Mouse (Mus musculus): Measurements from ENCODE around the gene Gstp1.
"Not testable (repeated sequence)": the region's sequence is repeated elsewhere in the genome, so short reads cannot be mapped to it uniquely, and the experiment has no call there.

The Gstp1 gene

DNA sequence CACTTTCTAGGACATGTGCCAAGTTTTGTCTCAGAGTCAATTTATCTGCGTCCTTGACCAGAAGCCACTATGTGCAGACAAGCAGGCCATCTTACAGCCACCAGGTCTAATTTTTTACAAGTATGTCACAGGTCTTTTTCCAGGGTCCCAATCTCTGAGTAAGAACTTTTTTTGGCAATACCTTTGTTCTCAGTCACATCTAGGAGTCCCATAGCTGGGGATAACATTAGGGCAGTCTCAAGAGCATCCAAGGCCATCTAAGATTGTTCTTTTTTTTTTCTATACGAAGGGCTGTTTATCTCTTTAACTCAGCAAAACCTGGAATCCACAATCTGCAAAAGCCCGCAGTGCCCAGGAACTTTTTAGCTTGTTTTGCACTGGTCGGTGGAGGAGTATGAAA, 25.6 kb upstream of the Gstp1 start:
- in situ Hi-C loops (cut with MboI; ENCODE audit: unreplicated experiment in 2 of 2), result not testable (repeated sequence)

DNA sequence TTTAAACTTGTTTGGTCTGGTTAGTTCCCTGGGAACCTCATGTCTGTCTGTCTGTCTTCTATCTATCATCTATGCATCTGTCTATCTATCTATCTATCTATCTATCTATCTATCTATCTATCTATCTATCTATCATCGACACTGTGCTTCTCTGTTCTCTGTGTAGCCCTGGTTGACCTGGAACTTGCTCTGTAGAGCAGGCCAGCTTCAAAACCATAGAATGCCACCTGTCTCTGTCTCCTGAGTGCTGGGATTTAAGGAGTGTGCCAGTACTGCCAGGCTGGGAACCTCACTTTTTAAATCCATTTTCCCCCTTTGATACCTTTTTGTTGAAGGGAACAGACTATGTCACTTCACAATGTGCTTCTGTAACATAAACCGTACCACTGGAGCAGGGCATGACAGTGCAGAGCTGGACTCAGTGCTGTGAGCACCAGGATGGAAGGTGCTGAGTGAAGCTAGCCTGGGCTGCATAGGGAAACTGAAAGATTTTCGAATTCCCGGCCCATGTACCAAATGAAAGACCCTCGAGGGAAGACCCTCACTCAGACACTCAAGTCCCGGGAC, 23.2 kb upstream of the Gstp1 start:
- in situ Hi-C loops (cut with MboI; ENCODE audit: unreplicated experiment in 2 of 2), result no loop called here

GRCm38 (mm10) chr19:4060044-4060898, 22.5 kb upstream of the Gstp1 start:
- in situ Hi-C loops (cut with MboI; ENCODE audit: unreplicated experiment in 2 of 2), result not testable (repeated sequence)

- in situ Hi-C loops (cut with MboI; ENCODE audit: unreplicated experiment in 2 of 2), result loop anchor here in 1 of 2 experiments (5.0 kb wide), 1 partner anchor 38 kb away; the partner anchor contains the start of genes Cdk2ap2 and Pitpnm1
Observed at GRCm38 (mm10) chr19:4059069-4059740, 21.4 kb upstream of the Gstp1 start, which contains the start of gene Gstp3. TSS of gene Gstp3 (minus strand) at chr19:4059569.

GRCm38 (mm10) chr19:4058581-4058980, 20.8 kb upstream of the Gstp1 start:
- in situ Hi-C loops (cut with MboI; ENCODE audit: unreplicated experiment in 2 of 2), result loop anchor here in 1 of 2 experiments (5.0 kb wide), 1 partner anchor 39 kb away; the partner anchor contains the start of genes Cdk2ap2 and Pitpnm1

GRCm38 (mm10) chr19:4057962-4058361, 20.2 kb upstream of the Gstp1 start:
- in situ Hi-C loops (cut with MboI; ENCODE audit: unreplicated experiment in 2 of 2), result loop anchor here in 1 of 2 experiments (5.0 kb wide), 1 partner anchor 39 kb away; the partner anchor contains the start of genes Cdk2ap2 and Pitpnm1

- in situ Hi-C loops (cut with MboI; ENCODE audit: unreplicated experiment in 2 of 2), result loop anchor here in 1 of 2 experiments (5.0 kb wide), 1 partner anchor 40 kb away; the partner anchor contains the start of genes Cdk2ap2 and Pitpnm1
Observed at GRCm38 (mm10) chr19:4057389-4057788, 19.6 kb upstream of the Gstp1 start.

DNA sequence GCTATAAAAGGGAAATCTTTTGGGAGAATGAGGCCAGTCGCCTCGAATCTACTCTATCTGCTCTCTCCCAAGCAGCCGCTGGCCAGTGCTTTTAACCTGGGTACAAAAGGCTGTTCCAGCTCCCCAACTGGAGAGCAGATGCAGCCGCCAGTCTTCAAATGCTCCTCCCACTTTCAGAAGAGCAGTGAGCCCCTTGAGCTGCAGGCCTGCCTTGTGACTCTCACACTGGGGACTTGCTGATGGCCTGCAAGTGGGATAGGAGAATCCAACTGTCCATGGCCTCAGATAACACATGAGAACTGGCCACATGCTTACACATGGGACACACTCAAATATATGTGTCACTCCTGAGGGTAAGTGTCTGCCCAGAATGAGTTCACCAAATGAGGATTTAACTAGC, 18.9 kb upstream of the Gstp1 start:
- in situ Hi-C loops (cut with MboI; ENCODE audit: unreplicated experiment in 2 of 2), result loop anchor here in 1 of 2 experiments (5.0 kb wide), 1 partner anchor 41 kb away; the partner anchor contains the start of genes Cdk2ap2 and Pitpnm1

GRCm38 (mm10) chr19:4055947-4056693, 18.3 kb upstream of the Gstp1 start:
- in situ Hi-C loops (cut with MboI; ENCODE audit: unreplicated experiment in 2 of 2), result loop anchor here in 1 of 2 experiments (5.0 kb wide), 1 partner anchor 41 kb away; the partner anchor contains the start of genes Cdk2ap2 and Pitpnm1

DNA sequence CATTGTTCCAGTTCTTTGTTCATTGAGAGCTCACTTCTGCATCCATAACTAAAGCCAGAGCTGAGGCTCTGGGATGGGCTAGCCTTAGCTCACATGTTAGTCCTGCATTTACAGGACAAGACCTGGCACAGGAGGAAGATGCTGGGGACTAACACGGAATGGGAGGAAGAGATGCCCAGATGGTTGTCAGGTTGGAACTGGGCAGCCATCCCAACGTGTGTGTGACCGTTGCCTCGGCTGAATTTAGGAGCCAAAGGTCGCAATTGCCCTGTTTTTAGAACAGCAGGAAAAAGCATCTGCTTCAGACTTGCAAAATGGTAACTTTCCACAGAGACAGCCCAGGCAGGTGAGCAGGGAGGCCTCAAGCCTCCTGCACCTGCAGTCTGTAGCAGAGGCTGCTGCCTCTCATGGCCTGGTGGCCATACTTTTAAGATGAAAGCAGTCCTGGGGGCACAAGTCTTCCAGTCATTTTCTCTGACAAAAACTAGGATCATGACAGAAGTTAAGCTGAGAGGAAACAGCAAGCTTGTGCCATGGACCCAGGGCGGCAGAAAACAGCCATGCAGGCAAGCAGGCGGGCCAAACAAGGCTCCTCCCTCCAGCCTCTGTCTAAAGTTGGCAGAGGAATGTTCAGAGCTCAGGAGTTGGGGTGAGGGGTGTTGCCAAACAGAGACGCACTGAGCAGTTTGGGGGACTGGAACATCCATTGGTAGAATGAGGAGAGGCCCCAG, 17.6 kb upstream of the Gstp1 start:
- in situ Hi-C loops (cut with MboI; ENCODE audit: unreplicated experiment in 2 of 2), result loop anchor here in 1 of 2 experiments (5.0 kb wide), 1 partner anchor 42 kb away; the partner anchor contains the start of genes Cdk2ap2 and Pitpnm1

GRCm38 (mm10) chr19:4054613-4055012, 16.8 kb upstream of the Gstp1 start:
- in situ Hi-C loops (cut with MboI; ENCODE audit: unreplicated experiment in 2 of 2), result loop anchor here (5.0 kb wide), 4 partner anchors 37 to 148 kb away; partner anchors contain the start of genes Rad9a (in 2 of the 2), Cdk2ap2 (in 1 of the 2) and Pitpnm1 (in 1 of the 2)

- in situ Hi-C loops (cut with MboI; ENCODE audit: unreplicated experiment in 2 of 2), result loop anchor here (5.0 kb wide), 3 partner anchors 35 to 150 kb away; partner anchors contain the start of gene Rad9a (in 2 of the 2)
Observed at GRCm38 (mm10) chr19:4052516-4053030, 14.8 kb upstream of the Gstp1 start.

DNA sequence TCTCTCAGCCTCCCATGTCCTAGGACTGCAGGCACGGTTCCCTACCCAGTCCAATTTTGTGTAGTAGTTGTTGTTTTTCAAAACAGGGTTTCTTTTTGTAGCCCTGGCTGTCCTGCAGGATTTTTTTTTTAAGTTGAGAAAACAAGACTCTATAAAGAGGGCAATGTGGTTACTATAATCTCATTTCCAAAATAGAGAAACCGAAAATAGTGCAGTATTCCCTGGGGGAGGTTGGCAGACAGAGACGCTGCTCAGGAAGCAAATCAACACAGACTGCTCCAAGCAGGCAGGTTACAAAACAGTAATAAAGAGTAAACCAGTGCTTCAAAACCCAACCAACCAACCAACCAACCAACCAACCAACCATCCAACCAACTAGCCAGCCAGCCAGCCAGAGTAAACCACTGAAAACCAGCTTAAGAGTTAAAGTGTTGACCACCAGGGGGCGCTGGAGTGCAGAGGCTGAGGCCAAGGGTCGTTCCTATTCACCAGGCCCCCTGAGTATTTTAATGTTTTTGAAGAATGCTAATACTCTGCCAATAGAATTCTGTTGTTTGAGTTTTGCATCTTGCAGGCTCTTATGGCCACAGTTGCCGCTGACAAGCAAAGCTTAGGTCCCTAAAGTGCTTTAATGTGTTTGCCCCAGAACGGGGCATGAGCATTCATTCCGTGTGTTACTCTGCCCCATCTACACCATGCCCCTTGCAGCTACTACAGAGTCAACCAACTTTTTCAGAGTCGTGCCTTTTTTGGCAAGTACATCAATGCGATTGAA, 14.1 kb upstream of the Gstp1 start:
- in situ Hi-C loops (cut with MboI; ENCODE audit: unreplicated experiment in 2 of 2), result loop anchor here (5.0 kb wide), 3 partner anchors 35 to 150 kb away; partner anchors contain the start of gene Rad9a (in 2 of the 2)

DNA sequence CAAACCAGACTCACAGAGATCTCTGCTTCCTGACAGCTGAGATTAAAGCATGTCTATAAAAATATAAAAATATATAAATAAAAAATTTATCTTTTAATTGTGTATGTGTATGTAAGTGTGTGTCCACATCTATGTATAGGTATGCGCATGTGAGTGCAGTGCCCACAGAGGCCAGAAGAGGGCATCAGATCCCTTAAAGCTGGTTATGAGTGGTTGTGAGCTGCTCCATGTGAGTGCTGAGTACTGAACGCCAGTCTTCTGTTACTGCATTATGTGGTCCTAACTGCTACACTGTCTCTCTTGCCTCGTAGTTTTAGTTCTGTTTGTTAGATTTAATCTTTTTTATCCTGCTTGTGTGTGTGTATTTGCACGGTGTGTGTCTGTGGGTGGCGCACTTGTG, 13.2 kb upstream of the Gstp1 start:
- in situ Hi-C loops (cut with MboI; ENCODE audit: unreplicated experiment in 2 of 2), result loop anchor here (5.0 kb wide), 3 partner anchors 34 to 151 kb away; partner anchors contain the start of gene Rad9a (in 2 of the 2)

- in situ Hi-C loops (cut with MboI; ENCODE audit: unreplicated experiment in 2 of 2), result not testable (repeated sequence)
Observed at GRCm38 (mm10) chr19:4049069-4049468, 11.3 kb upstream of the Gstp1 start.

- in situ Hi-C loops (cut with MboI; ENCODE audit: unreplicated experiment in 2 of 2), result no loop called here
Observed at GRCm38 (mm10) chr19:4047859-4048258, 10.1 kb upstream of the Gstp1 start.

GRCm38 (mm10) chr19:4046866-4047254, 9.1 kb upstream of the Gstp1 start:
- in situ Hi-C loops (cut with MboI; ENCODE audit: unreplicated experiment in 2 of 2), result no loop called here

Data from v-Abl transformed pro-B cells (cell line).